Mouse (Mus musculus) E14TG2a.4 (cell line): ENCODE measurements around the gene Grin2c.

ENCODE experiments used
- CTCF ChIP-seq: conservative IDR thresholded peaks from 2 replicates; pipeline ENCODE4 v1.5.1; 2014; ENCODE audit warnings: low read length
- NANOG ChIP-seq: IDR thresholded peaks from 2 replicates; pipeline ENCODE4 v1.6.1; 2014; ENCODE audit warnings: borderline replicate concordance, low read length, mixed read lengths
- POU5F1 ChIP-seq: IDR thresholded peaks from 2 replicates; pipeline ENCODE4 v1.6.1; 2014; ENCODE audit warnings: low read length, borderline replicate concordance

GRCm38 (mm10) chr11:115219263-115219662 lies 47.8 kb downstream of the Grin2c start:
- TF ChIP-seq CTCF (no peak), POU5F1 (no peak), NANOG (no peak)
